Mouse (Mus musculus) heart, embryonic 12.5 days (tissue): ENCODE measurements around the gene Tmem39a. TPM values are rescaled to one million over a fixed set of nuclear protein-coding genes. Genes with fewer than 3 reads are reported as not detected.

Source experiments
- ATAC-seq: fragments of 200-750 bp; cut with Nextera tagmentation; 2 replicates; pipeline ENCODE4 v1.8.0; 2017; ENCODE audit warnings: moderate TSS enrichment, moderate library complexity; ENCODE audit not compliant: insufficient number of reproducible peaks, low FRiP score
- H3K27ac ChIP-seq: fragments of 300-500 bp; sonication (generic); 2 replicates; pipeline ENCODE4 v1.5.1; 2016; ENCODE audit warnings: mild to moderate bottlenecking, moderate library complexity; ENCODE audit not compliant: poor library complexity, severe bottlenecking
- H3K27me3 ChIP-seq: fragments of 300-500 bp; sonication (generic); replicated peaks from 2 replicates; pipeline ENCODE4 v1.6.1; 2016; ENCODE audit warnings: mild to moderate bottlenecking, moderate library complexity
- H3K36me3 ChIP-seq: fragments of 300-500 bp; sonication (generic); 2 replicates; pipeline ENCODE4 v1.6.1; 2016; ENCODE audit warnings: mild to moderate bottlenecking, moderate library complexity
- H3K4me1 ChIP-seq: fragments of 300-500 bp; sonication (generic); replicated peaks from 2 replicates; pipeline ENCODE4 v1.6.1; 2016; ENCODE audit warnings: mild to moderate bottlenecking
- H3K4me2 ChIP-seq: fragments of 300-500 bp; sonication (generic); 2 replicates; pipeline ENCODE4 v1.6.1; 2016; ENCODE audit warnings: mild to moderate bottlenecking, moderate library complexity
- H3K4me3 ChIP-seq: fragments of 300-500 bp; sonication (generic); 2 replicates; pipeline ENCODE4 v1.5.1; 2016; ENCODE audit warnings: mild to moderate bottlenecking
- H3K9ac ChIP-seq: fragments of 300-500 bp; sonication (generic); 2 replicates; pipeline ENCODE4 v1.6.1; 2016; ENCODE audit warnings: mild to moderate bottlenecking, moderate library complexity
- H3K9me3 ChIP-seq: fragments of 300-500 bp; sonication (generic); replicated peaks from 2 replicates; pipeline ENCODE4 v1.6.1; 2016; ENCODE audit warnings: mild to moderate bottlenecking, moderate library complexity
- WGBS: fragments of 180-500 bp; shearing (Covaris S2); methylation state at CpG from one replicate; pipeline ENCODE4 v1.1.7; 2016; 5-methylcytosine and 5-hydroxymethylcytosine counted together
- polyA plus RNA-seq: library from polyadenylated mRNA; unstranded; fragments of >200 nt; fragmentation: Nextera tagmentation; extraction: Ambion mirVana; gene quantifications from 2 replicates; pipeline ENCODE4 v1.2.1, GENCODE M21; 2016

Tmem39a gene
- polyA plus RNA-seq, 1 experiment from 2014 or later, result 74.5 TPM

- Histone ChIP-seq H3K4me3 (no peak overlapping the region), H3K27me3 (no peaks in the 10 kb centered on the region), H3K9ac (no peak overlapping the region), H3K4me1 (no peaks in the 10 kb centered on the region), H3K9me3 (no peaks in the 10 kb centered on the region), H3K27ac (no peak overlapping the region), H3K4me2 (no peak overlapping the region), H3K36me3 (peaks cover 64% of the 10 kb centered on the region)
- WGBS, result 61% methylated on average over 3 of the region's 3 CpGs
- ATAC-seq, result no peak
Observed at GRCm38 (mm10) chr16:38591506-38591905, 33.0 kb downstream of the Tmem39a start.

GRCm38 (mm10) chr16:38592026-38592678 is 33.7 kb downstream of the Tmem39a start:
- Histone ChIP-seq H3K9ac (no peak overlapping the region), H3K27me3 (no peaks in the 10 kb centered on the region), H3K9me3 (no peaks in the 10 kb centered on the region), H3K4me2 (no peak overlapping the region), H3K4me3 (no peak overlapping the region), H3K4me1 (no peaks in the 10 kb centered on the region), H3K36me3 (peaks cover 60% of the 10 kb centered on the region), H3K27ac (no peak overlapping the region)
- ATAC-seq, result no peak
- 85% methylated on average over 12 of the region's 12 CpGs for WGBS

- ATAC-seq, result no peak
- H3K36me3 ChIP-seq, result peaks cover 52% of the 10 kb centered on the region
Observed at GRCm38 (mm10) chr16:38592946-38593345, 34.4 kb downstream of the Tmem39a start.

DNA sequence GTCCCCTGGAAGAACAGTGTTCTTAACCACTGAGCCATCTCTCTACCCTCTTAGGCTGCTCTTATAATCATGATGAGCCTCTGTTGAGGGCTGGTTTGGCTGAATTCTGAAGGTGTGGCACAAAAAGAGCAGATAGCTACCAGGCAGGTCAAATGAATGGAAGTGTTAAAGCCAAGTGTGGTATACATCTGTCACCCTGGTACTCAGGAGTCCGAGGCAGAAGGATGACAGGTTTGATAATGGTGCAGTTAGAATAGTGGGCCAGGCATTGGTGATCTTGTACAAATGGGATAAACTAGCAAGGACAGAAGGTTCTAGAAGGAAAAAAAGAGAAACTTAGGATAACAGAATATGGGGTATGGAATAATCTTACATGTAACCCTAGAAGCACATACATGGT is 35.9 kb downstream of the Tmem39a start:
- WGBS, result 43% methylated on average over 1 of the region's 1 CpGs
- no peak overlapping the region for H3K9ac ChIP-seq
- no peak for ATAC-seq
- H3K4me2 ChIP-seq, result no peak overlapping the region
- H3K36me3 ChIP-seq, result peaks cover 49% of the 10 kb centered on the region
- H3K4me1 ChIP-seq, result no peaks in the 10 kb centered on the region
- no peak overlapping the region for H3K27ac ChIP-seq
- no peaks in the 10 kb centered on the region for H3K9me3 ChIP-seq
- no peaks in the 10 kb centered on the region for H3K27me3 ChIP-seq
- no peak overlapping the region for H3K4me3 ChIP-seq

More at GRCm38 (mm10) chr16:38592946-38593345, 34.4 kb downstream of the Tmem39a start:
- Histone ChIP-seq H3K4me3 (no peak overlapping the region), H3K9ac (no peak overlapping the region), H3K27me3 (no peaks in the 10 kb centered on the region), H3K4me1 (no peaks in the 10 kb centered on the region), H3K9me3 (no peaks in the 10 kb centered on the region), H3K4me2 (no peak overlapping the region), H3K27ac (no peak overlapping the region)
- WGBS, result 91% methylated on average over 4 of the region's 4 CpGs

GRCm38 (mm10) chr16:38596099-38596498 is 37.6 kb downstream of the Tmem39a start:
- H3K9ac ChIP-seq, result no peak overlapping the region
- H3K4me3 ChIP-seq, result no peak overlapping the region
- WGBS, result 78% methylated on average over 2 of the region's 2 CpGs
- H3K9me3 ChIP-seq, result no peaks in the 10 kb centered on the region
- H3K27me3 ChIP-seq, result no peaks in the 10 kb centered on the region
- peaks cover 55% of the 10 kb centered on the region for H3K36me3 ChIP-seq
- H3K27ac ChIP-seq, result no peak overlapping the region
- no peak overlapping the region for H3K4me2 ChIP-seq
- no peaks in the 10 kb centered on the region for H3K4me1 ChIP-seq
- no peak for ATAC-seq

DNA sequence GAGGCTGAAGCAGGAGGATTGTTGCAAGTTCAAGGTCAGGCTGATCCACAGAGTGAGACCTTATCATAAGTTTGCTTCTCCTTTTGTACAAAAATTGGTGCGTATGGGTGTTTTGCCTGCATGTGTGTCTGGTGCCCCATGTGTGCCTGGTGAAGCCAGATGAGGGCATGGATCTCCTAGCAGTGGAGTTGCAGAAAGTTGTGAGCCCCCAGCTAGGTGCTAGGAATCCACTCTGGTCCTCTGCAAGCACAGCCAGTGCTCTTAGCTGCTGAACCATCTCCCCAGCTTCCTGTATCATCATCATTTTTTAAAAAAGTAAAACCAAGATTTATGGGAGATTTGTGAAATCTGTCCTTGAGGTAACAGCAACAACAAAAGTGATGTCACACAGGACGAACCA is 38.2 kb downstream of the Tmem39a start:
- WGBS, result 84% methylated on average over 2 of the region's 2 CpGs
- no peak for ATAC-seq
- no peak overlapping the region for H3K27ac ChIP-seq
- H3K4me2 ChIP-seq, result no peak overlapping the region
- H3K4me1 ChIP-seq, result no peaks in the 10 kb centered on the region
- H3K36me3 ChIP-seq, result peaks cover 56% of the 10 kb centered on the region
- no peaks in the 10 kb centered on the region for H3K27me3 ChIP-seq
- no peak overlapping the region for H3K9ac ChIP-seq
- H3K9me3 ChIP-seq, result no peaks in the 10 kb centered on the region
- no peak overlapping the region for H3K4me3 ChIP-seq

DNA sequence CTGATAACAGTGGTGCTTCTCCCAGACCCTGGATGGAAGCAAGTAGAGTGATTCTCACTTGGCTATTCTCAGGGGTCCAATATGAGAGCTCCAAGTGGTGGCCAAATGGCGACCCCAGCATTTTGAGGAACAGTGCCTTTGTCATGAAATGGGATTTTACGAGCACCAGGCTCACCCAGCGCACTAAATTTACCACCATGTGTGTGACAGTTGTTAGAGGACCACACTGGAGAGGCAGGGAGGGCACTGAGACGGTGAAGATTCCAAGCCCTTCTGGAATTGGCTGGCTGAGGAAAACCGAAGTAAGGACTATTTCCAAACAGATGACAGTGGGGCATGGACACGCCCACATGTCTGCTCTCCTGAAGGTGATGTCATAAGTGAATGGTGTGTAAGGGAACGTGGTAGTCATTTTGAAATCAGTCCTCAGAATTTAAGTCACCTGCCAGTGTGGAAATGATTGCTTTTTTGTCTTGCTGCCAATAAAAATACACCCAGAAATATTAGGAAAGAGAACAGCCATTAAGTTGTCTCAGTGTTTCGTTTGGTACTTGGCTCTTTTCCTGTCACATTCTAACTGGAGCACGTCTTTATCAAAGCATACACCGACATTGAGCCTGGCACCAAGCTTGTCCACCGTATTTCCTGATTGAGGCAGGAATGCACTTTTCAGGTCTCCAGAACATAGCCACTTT is 40.6 kb downstream of the Tmem39a start:
- Histone ChIP-seq H3K36me3 (peaks cover 66% of the 10 kb centered on the region), H3K27me3 (no peaks in the 10 kb centered on the region), H3K27ac (no peak overlapping the region), H3K9ac (no peak overlapping the region), H3K4me3 (no peak overlapping the region), H3K4me1 (no peaks in the 10 kb centered on the region), H3K4me2 (no peak overlapping the region), H3K9me3 (no peaks in the 10 kb centered on the region)
- WGBS, result 64% methylated on average over 11 of the region's 11 CpGs
- no peak for ATAC-seq

DNA sequence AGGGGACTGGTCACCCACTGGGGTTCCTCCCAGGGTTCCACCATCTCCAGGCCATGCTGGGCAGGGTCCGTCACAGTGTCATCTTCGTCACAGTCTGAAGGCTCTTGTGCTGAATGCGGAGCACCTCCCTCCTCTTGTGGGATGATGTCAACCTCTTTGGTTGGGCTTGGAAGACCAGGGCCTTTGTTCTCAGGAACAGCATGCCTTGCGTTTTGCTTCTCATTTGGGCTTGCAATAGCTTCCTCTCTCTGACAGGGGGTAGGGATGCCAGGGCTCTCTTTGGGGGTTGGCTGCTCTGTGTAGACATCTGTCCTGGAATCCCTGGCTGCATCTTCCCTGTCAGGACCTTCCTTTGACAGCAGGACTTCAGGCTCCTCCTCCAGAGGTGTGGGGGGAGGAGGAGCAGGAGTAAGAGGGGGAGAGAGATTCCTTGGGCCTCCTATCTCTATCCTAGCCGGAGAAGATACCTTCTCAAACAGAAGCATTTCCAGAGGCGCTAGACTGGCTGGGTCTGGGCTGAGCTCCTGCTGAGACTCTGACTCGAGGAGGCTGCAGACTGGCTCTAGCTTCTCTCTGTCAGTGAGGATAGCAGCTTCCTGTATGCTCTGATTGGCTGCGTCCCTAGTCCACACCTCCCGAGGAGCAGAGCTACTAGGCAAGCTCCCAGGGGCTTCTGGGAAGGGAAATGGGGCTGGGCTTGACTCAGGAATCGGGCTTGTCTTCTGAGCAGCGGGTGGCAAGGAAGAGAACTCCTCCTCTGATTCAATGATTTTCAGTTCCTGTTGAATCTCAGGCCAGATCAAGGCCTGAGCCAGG is 44.7 kb downstream of the Tmem39a start:
- WGBS, result 48% methylated on average over 11 of the region's 11 CpGs
- H3K4me3 ChIP-seq, result no peak overlapping the region
- ATAC-seq, result no peak

GRCm38 (mm10) chr16:38606509-38606908 is 48.0 kb downstream of the Tmem39a start:
- peaks cover 96% of the 10 kb centered on the region for H3K36me3 ChIP-seq
- H3K4me3 ChIP-seq, result no peak overlapping the region
- no peaks in the 10 kb centered on the region for H3K27me3 ChIP-seq
- peaks cover 8% of the 10 kb centered on the region; the same call in 1 of the 2 replicates for H3K9me3 ChIP-seq
- no peaks in the 10 kb centered on the region for H3K4me1 ChIP-seq
- 84% methylated on average over 7 of the region's 7 CpGs for WGBS
- no peak for ATAC-seq
- H3K27ac ChIP-seq, result no peak overlapping the region
- H3K4me2 ChIP-seq, result no peak overlapping the region
- H3K9ac ChIP-seq, result no peak overlapping the region

More for the DNA sequence above, 44.7 kb downstream of the Tmem39a start:
- no peak overlapping the region for H3K4me2 ChIP-seq
- H3K36me3 ChIP-seq, result peaks cover 94% of the 10 kb centered on the region
- H3K9me3 ChIP-seq, result no peaks in the 10 kb centered on the region
- no peak overlapping the region for H3K9ac ChIP-seq
- no peak overlapping the region for H3K27ac ChIP-seq
- no peaks in the 10 kb centered on the region for H3K4me1 ChIP-seq
- H3K27me3 ChIP-seq, result no peaks in the 10 kb centered on the region

DNA sequence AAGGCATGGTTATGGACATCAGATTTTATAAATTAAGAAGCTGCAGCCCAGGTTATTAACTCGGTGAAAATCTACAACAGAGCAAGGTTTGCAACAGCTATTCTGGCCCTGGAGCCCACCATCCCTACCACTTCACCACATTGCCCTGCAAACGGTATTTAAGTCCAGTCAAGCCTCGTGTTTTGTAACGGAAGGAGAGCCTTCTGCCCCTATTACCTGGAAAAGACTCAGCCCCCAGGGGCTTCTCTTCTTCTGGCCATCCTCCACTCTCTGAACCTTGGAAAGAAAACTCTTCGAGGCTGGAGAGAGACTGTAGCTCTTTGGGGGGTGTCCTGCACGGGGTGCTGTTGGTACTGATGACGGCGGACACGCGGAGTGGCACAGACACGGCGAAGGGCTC is 50.2 kb downstream of the Tmem39a start:
- Histone ChIP-seq H3K9me3 (peaks cover 8% of the 10 kb centered on the region; the same call in 1 of the 2 replicates), H3K27me3 (no peaks in the 10 kb centered on the region), H3K4me3 (no peak overlapping the region), H3K4me2 (no peak overlapping the region), H3K27ac (no peak overlapping the region), H3K9ac (no peak overlapping the region), H3K36me3 (peaks cover 96% of the 10 kb centered on the region), H3K4me1 (no peaks in the 10 kb centered on the region)
- 74% methylated on average over 12 of the region's 12 CpGs for WGBS
- ATAC-seq, result no peak

DNA sequence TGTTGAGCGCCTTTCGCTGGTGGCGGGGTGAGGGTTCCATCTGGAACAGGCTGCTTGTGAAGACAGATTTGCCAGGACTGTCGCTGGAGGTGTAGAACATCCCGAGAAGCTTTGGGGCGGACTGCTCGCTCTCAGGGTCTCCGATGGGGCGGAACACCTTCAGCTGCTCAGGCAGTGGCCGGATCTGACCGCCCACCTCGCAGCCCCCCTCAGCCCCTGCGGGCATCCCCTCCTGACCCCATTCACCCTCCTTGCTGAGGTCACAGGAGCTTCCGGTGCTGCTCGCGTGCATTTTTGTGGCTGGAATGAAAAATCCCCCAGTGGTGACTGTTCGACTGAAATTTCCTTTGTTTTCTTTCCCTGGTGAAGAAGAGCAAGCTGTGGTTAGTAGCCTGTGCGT is 50.6 kb downstream of the Tmem39a start:
- Histone ChIP-seq H3K27me3 (no peaks in the 10 kb centered on the region), H3K9ac (no peak overlapping the region), H3K4me1 (no peaks in the 10 kb centered on the region), H3K27ac (no peak overlapping the region), H3K9me3 (peaks cover 8% of the 10 kb centered on the region; the same call in 1 of the 2 replicates), H3K4me3 (no peak overlapping the region), H3K4me2 (no peak overlapping the region), H3K36me3 (peaks cover 96% of the 10 kb centered on the region)
- ATAC-seq, result no peak
- WGBS, result 70% methylated on average over 18 of the region's 18 CpGs
